Mouse (Mus musculus) embryonic fibroblast, embryonic 13.5 days (primary cell): ENCODE data around the gene Actn3.

Experiments
- CTCF ChIP-seq: IDR thresholded peaks from 2 replicates; pipeline ENCODE4 v1.5.1; 2011; ENCODE audit warnings: mild to moderate bottlenecking, control low read depth, low read length, moderate library complexity, borderline replicate concordance; ENCODE audit not compliant: insufficient read depth
- POLR2A ChIP-seq: IDR thresholded peaks from 2 replicates; pipeline ENCODE4 v1.6.1; 2011; ENCODE audit warnings: low read depth, mild to moderate bottlenecking, control low read depth, low read length, moderate library complexity

DNA sequence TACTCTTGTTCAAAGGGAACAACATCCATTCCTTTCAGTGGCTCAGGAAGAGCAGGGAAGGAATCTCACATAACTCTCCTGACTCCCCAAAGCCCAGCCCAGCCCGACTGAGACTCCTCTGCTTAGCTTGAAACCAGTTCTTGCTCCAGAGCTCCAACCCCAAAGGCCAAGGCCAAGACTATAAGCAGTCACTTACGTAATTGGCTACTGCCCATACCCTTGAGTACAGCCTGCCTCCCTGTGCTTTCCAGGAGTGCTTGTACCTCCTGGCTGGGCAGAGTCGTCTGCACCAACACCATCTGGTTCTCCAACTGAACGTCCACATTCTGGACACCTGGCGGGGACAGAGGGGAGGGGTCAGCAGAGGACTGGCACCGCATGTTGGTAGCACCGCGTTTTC lies 43.7 kb downstream of the Actn3 start:
- TF ChIP-seq POLR2A (no peak), CTCF (no peak)
